Mouse (Mus musculus): ENCODE data around the gene Spib. TPM values are rescaled to one million over a fixed set of nuclear protein-coding genes. Genes with fewer than 3 reads are reported as not detected.

Gene Spib
- polyA plus RNA-seq, 1 experiment from 2014 or later, result 0.05 TPM

- 88% methylated on average over 29 of the region's 29 CpGs for WGBS
- Histone ChIP-seq H3K9me3 (no peaks in the 10 kb centered on the region), H3K9ac (no peak overlapping the region), H3K4me1 (peaks cover 2% of the 10 kb centered on the region), H3K27me3 (replicated peaks) (peaks cover 14% of the 10 kb centered on the region), H3K36me3 (replicated peaks) (no peaks in the 10 kb centered on the region), H3K4me3 (no peak overlapping the region), H3K4me2 (no peak overlapping the region), H3K27ac (no peak overlapping the region)
- no peak for ATAC-seq (replicated peaks)
Measured at GRCm38 (mm10) chr7:44532918-44533745, 1.3 kb upstream of the Spib start.

DNA sequence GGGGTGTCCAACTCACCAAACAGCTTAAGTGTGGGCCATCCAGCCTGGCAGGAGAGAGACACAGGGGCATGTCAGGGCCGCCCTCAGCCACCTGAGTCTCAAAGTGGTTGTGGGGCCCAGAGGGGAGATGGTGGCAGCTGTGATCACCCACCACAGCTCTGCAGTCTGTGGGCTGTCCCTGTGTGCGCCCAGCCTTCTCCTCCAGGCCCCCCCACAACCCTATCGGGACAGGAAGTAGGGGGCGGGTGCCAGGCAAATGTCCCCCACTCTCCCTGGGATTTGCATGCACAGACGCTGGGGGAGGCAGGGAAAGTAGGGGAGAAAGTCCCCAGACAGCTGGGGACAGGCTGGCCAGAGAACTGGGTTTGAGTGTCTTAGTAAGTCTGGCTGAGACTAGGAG is 664 bp downstream of the Spib start:
- no peak overlapping the region for H3K27ac ChIP-seq
- peaks cover 14% of the 10 kb centered on the region for H3K27me3 ChIP-seq (replicated peaks)
- 67% methylated on average over 5 of the region's 5 CpGs for WGBS
- H3K9me3 ChIP-seq, result no peaks in the 10 kb centered on the region
- no peak overlapping the region for H3K4me2 ChIP-seq
- peaks cover 9% of the 10 kb centered on the region for H3K4me1 ChIP-seq
- H3K4me3 ChIP-seq, result no peak overlapping the region
- H3K36me3 ChIP-seq (replicated peaks), result no peaks in the 10 kb centered on the region
- no peak for ATAC-seq (replicated peaks)
- H3K9ac ChIP-seq, result no peak overlapping the region

DNA sequence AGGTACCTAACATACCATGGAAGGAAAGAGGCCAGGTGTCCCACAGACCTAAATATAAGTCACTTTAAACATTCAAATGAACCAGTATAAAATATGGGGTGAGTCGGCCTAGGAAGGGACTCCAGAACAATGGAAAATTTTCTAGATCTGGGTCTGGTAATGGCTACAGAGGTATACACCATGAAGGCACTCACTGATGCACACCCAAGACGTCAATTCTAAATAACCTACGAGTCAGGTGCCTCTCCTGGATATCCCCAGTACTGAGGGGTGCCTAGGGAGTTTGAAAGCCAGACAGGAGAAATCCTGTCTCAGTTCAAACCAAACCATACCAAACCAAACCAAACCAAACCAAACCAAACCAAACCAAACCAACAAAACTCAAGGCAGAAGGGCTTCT is 1.4 kb downstream of the Spib start:
- H3K27me3 ChIP-seq (replicated peaks), result peaks cover 17% of the 10 kb centered on the region
- no peak overlapping the region for H3K9ac ChIP-seq
- ATAC-seq (replicated peaks), result no peak
- 86% methylated on average over 3 of the region's 3 CpGs for WGBS
- H3K4me1 ChIP-seq, result peaks cover 9% of the 10 kb centered on the region
- H3K9me3 ChIP-seq, result no peaks in the 10 kb centered on the region
- no peak overlapping the region for H3K4me3 ChIP-seq
- no peak overlapping the region for H3K27ac ChIP-seq
- no peaks in the 10 kb centered on the region for H3K36me3 ChIP-seq (replicated peaks)
- no peak overlapping the region for H3K4me2 ChIP-seq

DNA sequence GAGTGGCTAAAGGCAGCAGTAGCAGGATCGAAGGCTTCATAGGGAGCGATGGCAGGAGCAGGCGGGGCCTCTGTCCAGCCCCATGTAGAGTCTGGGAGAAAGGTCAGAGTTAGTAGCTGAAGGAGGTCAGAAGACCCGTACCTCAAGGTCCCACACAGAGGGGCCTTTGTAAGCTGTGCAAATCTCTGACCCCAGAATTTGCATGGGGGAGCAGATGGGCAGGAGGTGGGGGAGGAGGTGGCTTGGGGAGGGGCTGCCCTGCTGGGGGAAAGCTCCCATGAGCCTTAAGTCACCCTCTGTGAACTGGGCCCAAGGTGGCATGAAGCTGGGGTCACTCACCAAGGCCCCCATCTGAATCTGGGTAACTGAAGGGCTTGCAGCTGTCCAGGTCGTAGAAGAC is 2.4 kb downstream of the Spib start:
- peaks cover 12% of the 10 kb centered on the region for H3K4me1 ChIP-seq
- H3K27me3 ChIP-seq (replicated peaks), result peaks cover 24% of the 10 kb centered on the region
- H3K9ac ChIP-seq, result no peak overlapping the region
- H3K9me3 ChIP-seq, result no peaks in the 10 kb centered on the region
- no peaks in the 10 kb centered on the region for H3K36me3 ChIP-seq (replicated peaks)
- no peak overlapping the region for H3K27ac ChIP-seq
- H3K4me2 ChIP-seq, result no peak overlapping the region
- ATAC-seq (replicated peaks), result no peak
- H3K4me3 ChIP-seq, result no peak overlapping the region
- WGBS, result 61% methylated on average over 5 of the region's 5 CpGs

DNA sequence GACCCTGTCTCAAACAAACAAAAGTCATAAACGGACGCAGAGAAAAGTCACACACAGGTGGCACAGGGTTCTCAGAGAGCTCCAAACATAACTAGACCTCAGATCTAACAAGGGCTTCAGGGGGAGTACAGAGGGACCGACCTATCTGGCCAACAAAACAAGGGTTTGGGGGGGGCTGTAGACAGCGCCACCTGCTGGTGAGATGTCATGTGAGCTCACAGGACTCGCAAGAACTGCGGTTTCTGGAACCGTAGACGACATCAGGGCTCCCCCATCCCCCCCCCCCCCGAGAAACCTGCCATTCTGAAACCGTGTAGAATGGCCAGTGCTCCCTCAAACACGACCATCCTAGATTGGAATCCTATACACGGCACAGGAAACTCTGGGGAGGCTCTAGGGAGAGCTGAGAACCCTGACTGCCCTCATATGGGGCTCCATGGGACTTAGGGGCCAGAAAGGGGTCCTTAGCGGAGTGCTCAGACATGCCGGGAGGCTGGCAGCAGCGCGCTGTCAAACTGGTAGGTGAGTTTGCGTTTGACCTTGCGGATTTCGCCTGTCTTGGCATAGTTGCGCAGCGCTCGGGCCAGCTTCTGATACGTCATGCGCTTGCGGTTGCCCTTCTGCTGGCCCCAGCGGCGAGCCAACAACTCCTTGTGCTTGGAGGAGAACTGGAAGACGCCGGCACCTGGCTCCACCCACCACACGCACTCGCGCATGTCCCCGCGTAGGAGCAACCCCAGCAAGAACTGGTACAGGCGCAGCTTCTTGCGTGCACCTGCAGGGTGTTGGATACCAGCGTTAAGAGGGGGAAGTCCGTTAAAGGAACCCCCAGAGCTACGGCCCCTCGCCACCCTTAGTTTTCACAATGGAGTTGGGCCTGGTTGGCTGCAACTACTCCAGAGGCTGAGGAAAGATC is 4.1 kb downstream of the Spib start:
- WGBS, result 6% methylated on average over 40 of the region's 40 CpGs
- H3K27ac ChIP-seq, result no peak overlapping the region
- H3K4me1 ChIP-seq, result peaks cover 12% of the 10 kb centered on the region
- ATAC-seq (replicated peaks), result 0 out of 2 replicates have a peak, but pooled peaks have one; percentile 24
- H3K9me3 ChIP-seq, result no peaks in the 10 kb centered on the region
- no peaks in the 10 kb centered on the region for H3K36me3 ChIP-seq (replicated peaks)
- H3K4me3 ChIP-seq, result peak overlapping the region; percentile 33
- H3K9ac ChIP-seq, result peak overlapping the region; percentile 23
- H3K27me3 ChIP-seq (replicated peaks), result peaks cover 32% of the 10 kb centered on the region
- H3K4me2 ChIP-seq, result peak overlapping the region; percentile 65

DNA sequence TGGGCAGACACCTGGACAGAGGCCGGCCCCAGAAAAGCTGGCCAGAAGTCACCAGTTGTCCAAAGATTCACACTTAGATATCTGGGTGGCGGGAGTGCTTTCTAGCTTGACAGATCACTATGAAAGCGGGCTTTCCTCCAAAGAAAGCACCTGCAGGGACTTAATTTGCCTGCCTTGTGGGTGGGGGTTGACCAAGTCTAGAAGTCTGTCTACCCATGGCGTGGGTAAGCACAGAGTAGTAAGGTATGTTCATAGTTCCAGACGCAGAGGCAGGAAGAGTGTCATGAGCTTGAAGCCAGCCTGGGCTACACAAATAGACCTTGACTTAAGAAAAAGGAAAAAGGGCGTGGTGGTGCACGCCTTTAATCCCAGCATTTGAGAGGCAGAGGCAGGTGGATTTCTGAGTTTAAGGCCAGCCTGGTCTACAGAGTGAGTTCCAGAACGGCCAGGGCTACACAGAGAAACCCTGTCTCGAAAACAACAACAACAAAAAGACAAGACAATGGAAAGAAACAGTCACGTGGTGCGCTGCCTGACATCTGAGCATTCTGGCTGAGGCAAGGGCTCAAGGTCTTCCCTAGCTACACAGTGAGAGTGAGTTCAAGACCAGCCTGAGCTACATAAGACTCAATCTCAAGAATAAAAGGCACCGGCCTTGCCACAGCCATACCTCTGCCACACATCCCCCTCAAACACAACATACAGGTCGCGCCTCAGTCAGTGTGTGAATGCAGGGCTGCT is 5.3 kb downstream of the Spib start:
- H3K4me1 ChIP-seq, result peaks cover 14% of the 10 kb centered on the region
- H3K36me3 ChIP-seq (replicated peaks), result no peaks in the 10 kb centered on the region
- no peak for ATAC-seq (replicated peaks)
- WGBS, result 88% methylated on average over 14 of the region's 14 CpGs
- no peak overlapping the region for H3K4me2 ChIP-seq
- H3K4me3 ChIP-seq, result no peak overlapping the region
- no peak overlapping the region for H3K9ac ChIP-seq
- peaks cover 37% of the 10 kb centered on the region for H3K27me3 ChIP-seq (replicated peaks)
- H3K27ac ChIP-seq, result no peak overlapping the region
- H3K9me3 ChIP-seq, result no peaks in the 10 kb centered on the region

DNA sequence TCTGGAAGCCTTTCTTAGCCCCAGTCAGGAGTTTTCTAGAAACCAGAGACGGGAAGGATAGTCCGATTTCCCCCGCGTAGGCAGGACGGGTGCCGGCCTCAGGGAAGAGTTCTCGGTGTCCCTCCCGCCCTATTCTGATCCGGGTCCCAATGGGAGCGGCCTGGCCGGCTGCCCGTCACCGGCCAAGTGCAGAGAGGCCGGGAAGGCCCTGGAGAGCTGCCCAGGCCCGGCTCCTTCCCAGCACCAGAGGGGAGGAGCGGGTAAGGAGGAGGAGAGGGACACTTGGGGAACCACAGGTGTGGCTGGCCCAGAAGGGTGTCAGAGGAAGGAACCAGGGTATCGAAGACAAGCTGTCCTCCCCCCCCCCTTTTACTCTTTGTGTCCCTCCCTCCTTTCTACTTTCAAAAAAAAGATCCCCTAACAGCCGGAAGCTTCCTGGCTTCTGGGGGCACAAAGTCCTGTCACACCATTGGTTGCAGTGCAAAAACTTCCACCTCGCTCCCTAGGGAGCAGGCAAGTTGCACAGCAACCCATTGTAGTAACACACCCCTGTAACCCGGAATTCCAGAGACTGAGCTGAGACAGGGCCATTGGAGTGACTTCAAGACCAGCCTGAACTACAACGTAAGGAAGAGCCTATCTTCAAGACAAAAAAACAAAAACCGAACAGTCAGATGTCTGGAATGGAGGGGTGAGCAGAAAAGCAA is 6.6 kb downstream of the Spib start:
- peaks cover 15% of the 10 kb centered on the region for H3K4me1 ChIP-seq
- H3K36me3 ChIP-seq (replicated peaks), result no peaks in the 10 kb centered on the region
- no peak overlapping the region for H3K4me3 ChIP-seq
- peak overlapping the region; percentile 10; the same call in 1 of the 2 replicates for H3K4me2 ChIP-seq
- H3K9me3 ChIP-seq, result no peaks in the 10 kb centered on the region
- H3K9ac ChIP-seq, result no peak overlapping the region
- H3K27ac ChIP-seq, result no peak overlapping the region
- no peak for ATAC-seq (replicated peaks)
- WGBS, result 17% methylated on average over 21 of the region's 22 CpGs
- H3K27me3 ChIP-seq (replicated peaks), result peaks cover 37% of the 10 kb centered on the region

DNA sequence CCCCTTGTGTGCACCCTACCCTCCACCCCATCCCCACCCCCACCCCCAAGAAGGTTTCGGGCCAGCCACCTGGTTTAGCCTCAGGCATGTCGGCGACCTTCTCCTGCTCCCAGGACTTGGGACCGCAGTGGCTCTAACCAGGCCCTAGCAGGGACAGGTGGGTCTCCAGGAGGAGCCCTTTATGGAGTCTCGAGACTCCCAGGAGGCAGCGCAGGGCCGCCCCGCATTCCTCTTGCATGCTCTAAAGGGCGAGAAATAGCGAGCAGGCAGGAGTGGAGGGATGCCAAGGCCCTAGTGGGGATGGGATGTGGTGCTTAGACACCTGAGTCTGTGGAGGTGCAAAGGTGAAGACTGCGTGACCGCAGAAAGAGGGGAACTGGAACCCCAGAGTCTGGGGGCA is 7.4 kb downstream of the Spib start, which contains the start of gene Mybpc2:
Gene Mybpc2, minus strand, starts transcription at position 155 of the 400 bp plus-strand sequence.
- peak within 1 kb of the TSS; percentile 10; the same call in 1 of the 2 replicates for H3K4me2 ChIP-seq
- H3K27me3 ChIP-seq (replicated peaks), result peaks cover 34% of the 10 kb centered on the region
- H3K9ac ChIP-seq, result no peak within 1 kb of the TSS
- H3K36me3 ChIP-seq (replicated peaks), result no peaks in the 10 kb centered on the region
- 42% methylated on average over 12 of the region's 12 CpGs for WGBS
- H3K4me1 ChIP-seq, result peaks cover 15% of the 10 kb centered on the region
- no peak for ATAC-seq (replicated peaks)
- no peak within 1 kb of the TSS for H3K4me3 ChIP-seq
- no peaks in the 10 kb centered on the region for H3K9me3 ChIP-seq
- no peak within 1 kb of the TSS for H3K27ac ChIP-seq

DNA sequence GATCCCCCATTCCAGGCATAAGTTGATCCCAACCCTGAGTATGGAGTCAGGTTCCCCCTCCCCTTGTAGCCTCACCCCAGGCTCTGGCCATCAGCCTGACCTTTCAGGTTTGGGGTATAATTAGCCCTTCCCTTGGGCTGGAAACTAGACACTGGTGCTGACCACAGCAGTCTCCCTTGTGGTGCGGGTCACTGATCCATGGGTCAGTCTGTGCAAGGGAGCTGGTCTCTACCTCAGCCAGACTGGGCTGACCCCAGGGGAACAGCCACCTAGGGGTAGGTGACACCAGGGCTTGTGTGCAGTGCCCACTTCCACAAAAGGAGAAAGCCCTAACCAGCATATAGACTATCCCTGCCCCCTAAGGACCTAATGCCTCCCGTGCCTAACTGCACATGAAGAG is 8.8 kb downstream of the Spib start:
- ATAC-seq (replicated peaks), result no peak
- WGBS, result 89% methylated on average over 2 of the region's 2 CpGs
- H3K27ac ChIP-seq, result no peak overlapping the region
- no peak overlapping the region for H3K9ac ChIP-seq
- no peak overlapping the region for H3K4me3 ChIP-seq
- H3K27me3 ChIP-seq (replicated peaks), result peaks cover 25% of the 10 kb centered on the region
- no peaks in the 10 kb centered on the region for H3K36me3 ChIP-seq (replicated peaks)
- H3K4me2 ChIP-seq, result no peak overlapping the region
- no peaks in the 10 kb centered on the region for H3K9me3 ChIP-seq
- H3K4me1 ChIP-seq, result peaks cover 12% of the 10 kb centered on the region

GRCm38 (mm10) chr7:44521710-44522109 is 10.2 kb downstream of the Spib start:
- Histone ChIP-seq H3K4me3 (no peak overlapping the region), H3K9ac (no peak overlapping the region), H3K27me3 (replicated peaks) (peaks cover 25% of the 10 kb centered on the region), H3K36me3 (replicated peaks) (no peaks in the 10 kb centered on the region), H3K27ac (no peak overlapping the region), H3K9me3 (no peaks in the 10 kb centered on the region), H3K4me2 (peak overlapping the region; percentile 24), H3K4me1 (peaks cover 6% of the 10 kb centered on the region; the same call in 1 of the 2 replicates)
- no peak; the same call in 1 of the 2 replicates for ATAC-seq (replicated peaks)
- WGBS, result 3% methylated on average over 20 of the region's 20 CpGs

- Histone ChIP-seq H3K9ac (no peak overlapping the region), H3K4me3 (no peak overlapping the region), H3K9me3 (no peaks in the 10 kb centered on the region), H3K27ac (no peak overlapping the region), H3K27me3 (replicated peaks) (peaks cover 25% of the 10 kb centered on the region), H3K4me1 (peaks cover 6% of the 10 kb centered on the region; the same call in 1 of the 2 replicates), H3K4me2 (no peak overlapping the region), H3K36me3 (replicated peaks) (no peaks in the 10 kb centered on the region)
- no peak for ATAC-seq (replicated peaks)
- 67% methylated on average over 3 of the region's 3 CpGs for WGBS
Measured at GRCm38 (mm10) chr7:44520990-44521389, 10.9 kb downstream of the Spib start.
